Mouse (Mus musculus) T-helper 17 cell (primary cell): Measurements from ENCODE around the gene Ptprcap.

Experiments
- in situ Hi-C, 2 experiments: fragments of 300-600 bp; cut with MboI, MseI; formaldehyde crosslinking; loops; 1 replicate in 1 of 2; 2 replicates in 1 of 2; pipeline ENCODE4 v1.15.1; 2025; ENCODE audit warnings: high pct_unique_total_duplicates in 2 of 2

Ptprcap gene

DNA sequence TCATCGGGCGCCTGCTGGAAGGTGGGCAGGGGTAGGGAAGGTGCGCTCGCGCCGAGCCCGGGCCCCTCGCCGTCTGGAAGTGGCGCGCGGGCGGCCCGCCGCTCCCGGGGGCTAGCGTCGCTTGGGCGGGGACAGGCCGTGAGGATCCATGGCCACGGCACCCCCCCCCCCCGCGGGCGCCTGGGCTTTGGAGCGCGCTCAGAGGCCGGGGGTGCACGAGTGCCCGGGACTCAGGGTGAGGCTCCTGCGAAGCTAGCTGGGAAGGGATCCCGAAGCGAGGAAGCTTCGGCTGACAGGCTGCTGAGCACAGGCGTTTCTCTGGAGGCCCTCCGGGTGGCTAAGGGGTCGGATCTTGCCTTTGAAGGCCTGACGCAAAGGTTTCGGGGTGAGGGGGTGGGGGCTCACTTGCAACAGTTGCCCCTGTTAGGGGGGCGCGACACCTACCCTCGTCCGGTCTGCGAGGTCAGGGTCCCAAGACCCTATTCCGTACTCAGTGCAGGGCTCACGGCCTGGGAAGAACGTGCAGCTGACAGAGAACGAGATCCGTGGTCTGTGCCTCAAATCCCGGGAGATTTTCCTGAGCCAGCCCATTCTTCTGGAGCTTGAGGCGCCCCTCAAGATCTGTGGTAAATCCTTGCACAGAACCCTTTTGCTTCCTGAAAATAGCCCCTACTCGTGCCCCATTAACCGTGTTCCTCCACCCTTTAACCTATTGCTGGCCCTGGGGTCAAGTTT is 39.0 kb downstream of the Ptprcap start:
- in situ Hi-C loops, result no loop called here

DNA sequence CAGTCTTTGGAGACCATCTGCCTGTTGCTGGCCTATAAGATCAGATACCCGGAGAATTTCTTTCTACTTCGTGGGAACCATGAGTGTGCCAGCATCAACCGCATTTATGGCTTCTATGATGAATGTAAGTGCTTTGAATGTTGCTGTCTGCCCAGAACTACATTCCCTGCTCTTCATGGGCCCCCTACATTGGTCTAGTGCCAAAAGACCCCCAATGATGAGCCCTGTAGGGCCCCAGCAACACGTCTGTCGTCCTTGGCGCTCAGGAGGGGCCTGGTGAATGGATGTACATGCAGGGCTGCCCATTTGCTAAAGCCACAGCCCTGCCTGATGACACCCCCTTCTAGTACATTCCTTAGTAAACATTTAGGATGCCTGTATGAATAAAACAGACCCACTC is 39.7 kb downstream of the Ptprcap start:
- in situ Hi-C loops, result no loop called here

DNA sequence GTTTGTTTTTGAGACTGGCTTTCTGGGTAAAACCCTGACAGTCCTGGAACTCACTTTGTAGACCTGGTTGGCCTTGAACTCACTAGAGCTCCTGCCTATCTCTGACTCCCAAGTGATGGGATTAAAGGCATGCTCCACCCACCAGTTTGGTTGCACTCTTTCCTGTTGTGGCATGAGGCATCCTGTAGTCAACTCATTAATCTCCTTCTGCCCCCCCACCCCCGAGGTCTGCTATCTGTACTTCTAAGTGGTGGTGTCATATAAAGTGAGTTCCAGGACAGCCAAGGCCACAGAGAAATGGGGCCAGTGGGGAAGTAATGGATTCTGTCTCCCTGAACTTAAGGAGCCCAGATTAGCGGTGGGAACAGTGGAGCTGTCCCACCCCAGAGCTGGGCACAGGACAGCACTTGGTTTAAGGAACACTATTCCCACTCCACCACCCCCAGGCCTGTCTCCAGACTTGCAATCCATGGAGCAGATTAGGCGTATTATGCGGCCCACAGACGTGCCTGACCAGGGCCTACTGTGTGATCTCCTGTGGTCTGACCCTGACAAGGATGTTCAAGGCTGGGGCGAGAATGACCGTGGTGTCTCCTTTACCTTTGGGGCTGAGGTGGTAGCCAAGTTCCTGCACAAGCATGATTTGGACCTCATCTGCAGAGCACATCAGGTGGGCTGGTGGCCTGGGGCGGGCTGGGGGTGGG is 40.8 kb downstream of the Ptprcap start:
- in situ Hi-C loops, result no loop called here

DNA sequence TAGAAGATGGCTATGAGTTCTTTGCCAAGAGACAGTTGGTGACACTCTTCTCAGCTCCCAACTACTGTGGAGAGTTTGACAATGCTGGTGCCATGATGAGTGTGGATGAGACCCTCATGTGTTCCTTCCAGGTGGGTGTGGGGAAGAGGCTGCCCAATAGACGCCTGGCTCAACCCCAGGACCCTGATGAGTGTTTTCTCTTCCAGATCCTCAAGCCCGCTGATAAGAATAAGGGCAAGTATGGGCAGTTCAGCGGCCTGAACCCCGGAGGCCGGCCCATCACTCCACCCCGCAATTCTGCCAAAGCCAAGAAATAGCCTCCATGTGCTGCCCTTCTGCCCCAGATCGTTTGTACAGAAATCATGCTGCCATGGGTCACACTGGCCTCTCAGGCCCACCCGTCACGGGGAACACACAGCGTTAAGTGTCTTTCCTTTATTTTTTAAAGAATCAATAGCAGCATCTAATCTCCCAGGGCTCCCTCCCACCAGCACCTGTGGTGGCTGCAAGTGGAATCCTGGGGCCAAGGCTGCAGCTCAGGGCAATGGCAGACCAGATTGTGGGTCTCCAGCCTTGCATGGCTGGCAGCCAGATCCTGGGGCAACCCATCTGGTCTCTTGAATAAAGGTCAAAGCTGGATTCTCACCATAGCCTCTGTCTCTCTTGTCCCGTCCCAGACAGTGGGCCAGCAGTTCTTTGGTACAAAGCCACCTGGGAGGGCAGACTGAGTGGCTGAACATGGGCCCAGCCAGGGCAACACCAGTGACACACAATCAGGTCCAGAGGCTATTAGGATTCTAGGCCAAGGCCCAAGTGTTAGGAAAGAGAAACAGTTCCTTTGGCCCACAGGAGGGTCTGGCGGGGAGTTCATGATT is 41.6 kb downstream of the Ptprcap start:
- in situ Hi-C loops, result no loop called here

DNA sequence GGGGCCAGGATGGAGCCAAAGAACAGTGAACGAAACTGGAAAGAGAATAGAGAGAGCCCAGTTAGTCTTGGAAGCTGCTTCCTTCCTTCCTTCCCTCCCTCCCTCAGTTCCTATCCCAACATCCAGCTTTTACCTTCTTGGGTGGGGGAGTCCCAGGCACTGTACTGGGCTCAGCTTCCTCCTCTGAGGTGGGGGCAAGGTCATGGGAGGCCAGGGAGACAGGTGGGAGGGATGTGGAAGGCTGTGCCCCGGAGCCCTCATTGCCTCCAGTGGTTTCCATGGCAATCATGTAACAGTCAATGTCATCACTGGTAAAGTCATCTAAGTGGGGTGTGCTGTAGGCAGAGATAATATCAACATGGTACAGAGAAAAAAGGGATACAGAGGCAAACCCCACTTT is 42.6 kb downstream of the Ptprcap start:
- in situ Hi-C loops, result no loop called here

DNA sequence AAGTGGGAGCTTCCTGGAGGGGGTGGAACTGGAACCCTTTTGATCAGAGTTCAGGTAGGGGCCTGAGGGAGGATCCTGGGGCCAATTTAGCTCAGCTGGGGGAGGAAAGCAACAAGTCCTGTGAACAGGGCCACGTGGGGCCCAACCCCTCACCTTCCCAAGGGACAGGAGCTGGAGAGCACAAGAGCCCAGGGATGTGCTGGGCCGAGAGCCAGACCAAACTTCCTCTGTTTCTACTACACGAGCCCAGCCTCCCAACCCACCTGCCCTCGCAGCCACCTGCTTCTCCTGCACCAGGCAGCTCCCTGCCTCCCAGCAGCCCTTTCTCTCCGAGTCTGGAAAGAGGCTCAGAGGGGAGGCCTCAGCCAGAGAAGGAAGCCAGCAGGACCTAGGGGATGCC is 43.1 kb downstream of the Ptprcap start:
- in situ Hi-C loops, result no loop called here

DNA sequence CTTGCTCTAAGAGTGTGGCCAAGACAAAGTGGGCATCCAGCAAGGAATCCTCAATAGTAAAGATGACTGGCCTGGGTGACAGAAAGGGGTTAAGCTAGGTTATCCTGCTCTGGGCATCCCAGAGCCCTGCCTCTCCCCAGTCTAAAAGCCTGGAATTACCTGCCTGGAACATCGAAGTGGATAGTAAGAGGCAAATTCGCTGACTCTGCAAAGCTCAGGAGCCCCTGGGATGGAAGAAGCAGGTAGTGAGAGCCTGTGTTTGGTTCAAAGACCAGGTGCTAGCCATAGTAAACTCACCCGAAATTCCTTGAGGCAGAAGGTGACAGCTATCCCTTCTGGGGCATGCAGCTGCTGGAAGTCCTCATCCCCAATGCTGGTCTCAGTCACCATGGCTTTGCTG is 43.8 kb downstream of the Ptprcap start:
- in situ Hi-C loops, result no loop called here

DNA sequence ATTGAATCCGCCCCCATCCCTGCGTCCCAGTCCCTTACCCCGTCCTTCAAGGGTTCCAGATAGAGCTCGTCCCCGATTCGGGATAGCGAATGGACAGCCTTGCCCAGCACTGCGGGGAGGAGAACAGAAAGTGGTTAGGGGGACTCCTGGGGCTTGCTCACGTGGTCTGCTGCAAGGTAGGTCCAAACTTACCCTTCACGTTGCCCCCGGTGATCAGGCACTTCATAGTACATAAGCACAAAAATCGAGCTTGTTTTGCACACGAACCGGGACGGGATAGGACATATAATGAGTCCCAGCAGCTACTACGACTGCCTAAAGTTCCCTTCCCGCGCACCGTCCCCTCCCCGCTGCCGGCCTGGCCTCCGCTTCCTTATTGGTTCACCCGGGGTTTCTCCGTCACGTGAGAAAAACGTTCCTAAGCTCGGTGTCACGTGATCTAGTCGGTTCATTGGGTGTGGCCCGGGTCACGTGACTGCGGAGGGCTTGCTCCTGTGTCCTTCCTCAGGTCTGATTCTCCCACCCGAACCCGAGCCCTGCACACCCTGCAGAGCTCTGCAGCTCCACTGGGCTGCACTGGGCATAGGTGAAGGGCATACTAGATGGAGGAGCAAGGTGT is 48.0 kb downstream of the Ptprcap start, which contains the start of gene Rad9a:
Gene Rad9a, minus strand, starts transcription at position 372 of the 619 bp plus-strand sequence.
- in situ Hi-C loops, result no loop called here

DNA sequence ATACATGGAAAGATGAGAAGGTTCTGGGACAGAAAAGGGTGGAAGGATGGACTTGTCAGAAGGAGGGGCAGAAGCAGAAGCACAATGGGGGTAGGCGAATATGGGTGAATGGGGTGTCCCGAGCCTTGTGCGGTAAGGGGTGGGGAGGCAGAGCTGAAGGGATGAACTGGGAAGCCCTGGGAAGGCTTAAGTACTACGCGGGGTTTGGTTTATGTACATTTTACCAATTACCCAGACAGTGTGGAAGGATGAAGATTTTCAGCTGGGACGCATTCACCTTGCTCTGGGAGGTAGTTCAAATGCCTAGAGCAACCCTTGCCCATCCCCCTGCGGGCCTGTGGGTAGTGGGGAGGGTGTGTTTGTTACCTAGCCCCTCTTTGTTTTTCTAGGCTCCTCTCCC is 48.7 kb downstream of the Ptprcap start:
- in situ Hi-C loops, result no loop called here

DNA sequence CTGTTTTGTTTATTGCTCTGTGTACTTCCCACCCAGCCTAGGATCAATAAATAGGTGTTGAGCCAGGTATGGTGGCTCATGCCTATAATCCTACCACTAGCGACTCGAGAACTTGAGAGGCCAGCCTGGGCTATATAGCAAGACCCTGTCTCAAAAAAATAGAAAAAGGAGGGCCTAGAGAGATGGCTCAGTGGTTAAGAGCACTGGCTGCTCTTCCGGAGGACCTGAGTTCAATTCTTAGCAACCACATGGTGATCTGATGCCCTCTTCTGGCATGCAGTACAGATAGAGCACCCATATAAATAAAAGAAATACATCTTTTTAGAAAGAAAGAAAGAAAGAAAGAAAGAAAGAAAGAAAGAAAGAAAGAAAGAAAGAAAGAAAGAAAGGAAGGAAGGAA is 49.7 kb downstream of the Ptprcap start:
- in situ Hi-C loops, result no loop called here

DNA sequence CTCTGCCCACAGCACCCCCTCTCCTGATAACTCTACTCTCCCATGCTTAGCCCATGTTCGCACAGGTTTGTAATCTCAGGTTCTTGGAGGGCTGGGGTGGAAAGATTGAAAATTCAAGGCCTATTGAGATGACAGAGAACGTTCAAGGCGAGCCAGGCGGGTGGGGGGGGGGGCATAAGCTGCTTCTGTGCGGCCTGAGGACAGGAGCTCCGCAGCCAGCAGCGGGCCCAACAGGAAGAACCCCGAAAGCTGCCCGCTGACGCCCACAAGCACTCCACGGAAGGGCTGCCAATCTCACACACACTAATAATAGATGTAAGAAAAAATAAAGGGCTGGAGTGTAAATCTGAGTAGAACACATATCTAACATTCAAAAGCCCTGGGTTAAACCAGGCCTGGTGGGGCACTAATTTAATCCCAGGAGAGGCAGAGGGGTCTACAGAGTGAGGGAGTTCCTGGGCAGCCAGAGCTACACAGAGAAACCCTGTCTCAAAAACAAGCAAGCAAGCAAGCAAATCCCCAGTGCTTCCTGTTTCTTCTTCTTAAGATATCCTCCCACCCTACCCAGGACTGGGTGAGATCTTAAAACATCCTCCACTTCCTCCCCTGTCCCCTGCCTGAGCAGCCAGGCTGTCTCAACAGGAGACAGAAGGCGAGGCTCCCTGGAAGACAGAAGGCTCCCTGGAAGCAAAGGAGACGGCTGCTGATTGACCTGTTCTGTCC is 50.4 kb downstream of the Ptprcap start:
- in situ Hi-C loops, result no loop called here

DNA sequence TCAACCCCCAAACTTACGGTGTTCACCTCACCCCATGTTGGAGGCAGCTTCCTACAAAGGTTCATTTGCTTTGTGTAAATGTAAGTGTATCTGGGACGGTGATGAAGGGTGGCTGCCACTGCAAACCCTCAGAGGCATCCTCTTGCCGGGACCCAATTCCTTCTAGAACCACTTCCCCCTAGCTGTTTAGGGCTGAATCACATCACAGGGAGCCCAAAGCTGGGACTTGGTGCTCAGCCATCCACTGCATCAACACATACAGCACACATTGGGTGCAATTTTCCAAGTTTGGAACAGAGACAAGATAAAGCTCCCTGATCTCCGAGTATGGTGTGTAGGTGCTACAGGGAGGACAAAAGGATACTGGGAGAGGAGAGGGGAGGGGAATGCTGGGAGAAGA is 51.5 kb downstream of the Ptprcap start:
- in situ Hi-C loops, result loop anchor here in 1 of 2 experiments (5.0 kb wide), 1 partner anchor 37 kb away; no protein-coding TSS in a partner anchor
